Mouse (Mus musculus) lung, postnatal 0 days (tissue): ENCODE data around the gene Znrf3. TPM values are rescaled to one million over a fixed set of nuclear protein-coding genes. Genes with fewer than 3 reads are reported as not detected.

Experiments used
- ATAC-seq: fragments of 200-750 bp; cut with Nextera tagmentation; 2 replicates; pipeline ENCODE4 v1.8.0; 2017; ENCODE audit warnings: moderate library complexity
- DNase-seq: peaks from one replicate; pipeline ENCODE4 v3.0.0-alpha.2; 2016; ENCODE audit warnings: low spot score
- H3K27ac ChIP-seq: fragments of 300-500 bp; sonication (generic); 2 replicates; pipeline ENCODE4 v1.5.1; 2014; ENCODE audit warnings: antibody characterized with exemption, mild to moderate bottlenecking, low read length, mixed read lengths
- H3K27me3 ChIP-seq: fragments of 300-500 bp; sonication (generic); replicated peaks from 2 replicates; pipeline ENCODE4 v1.6.1; 2014; ENCODE audit warnings: low read length, mixed read lengths; ENCODE audit not compliant: insufficient read depth
- H3K36me3 ChIP-seq: fragments of 300-500 bp; sonication (generic); 2 replicates; pipeline ENCODE4 v1.6.1; 2014; ENCODE audit warnings: low read length, mixed read lengths; ENCODE audit not compliant: insufficient read depth
- H3K4me1 ChIP-seq: fragments of 300-500 bp; sonication (generic); 2 replicates; pipeline ENCODE4 v1.6.1; 2014; ENCODE audit warnings: antibody characterized with exemption, low read depth, low read length, mixed read lengths; ENCODE audit not compliant: insufficient read depth
- H3K4me2 ChIP-seq: fragments of 300-500 bp; sonication (generic); replicated peaks from 2 replicates; pipeline ENCODE4 v1.6.1; 2014; ENCODE audit warnings: low read depth, mild to moderate bottlenecking, low read length, moderate library complexity, mixed read lengths
- H3K4me3 ChIP-seq: fragments of 300-500 bp; sonication (generic); 2 replicates; pipeline ENCODE4 v1.5.1; 2014; ENCODE audit warnings: low read depth, low read length
- H3K9ac ChIP-seq: fragments of 300-500 bp; sonication (generic); replicated peaks from 2 replicates; pipeline ENCODE4 v1.6.1; 2014; ENCODE audit warnings: low read depth, mild to moderate bottlenecking
- H3K9me3 ChIP-seq: fragments of 300-500 bp; sonication (generic); 2 replicates; pipeline ENCODE4 v1.6.1; 2016; ENCODE audit warnings: low read length, mixed read lengths
- CTCF ChIP-seq: IDR thresholded peaks from 2 replicates; pipeline ENCODE4 v1.5.1; 2016; ENCODE audit warnings: antibody characterized with exemption, mild to moderate bottlenecking
- EP300 ChIP-seq: IDR thresholded peaks from 2 replicates; pipeline ENCODE4 v1.6.1; 2016; ENCODE audit warnings: antibody characterized with exemption, mild to moderate bottlenecking, control low read depth
- WGBS: fragments of 180-500 bp; shearing (Covaris S2); extraction: QIAGEN DNeasy Blood & Tissue Kit; methylation state at CpG from one replicate; pipeline ENCODE4 v1.1.7; 2014; 5-methylcytosine and 5-hydroxymethylcytosine counted together
- polyA plus RNA-seq: library from polyadenylated mRNA; unstranded; fragments of >200 nt; fragmentation: Nextera tagmentation; extraction: Ambion mirVana; gene quantifications from 2 replicates; pipeline ENCODE4 v1.2.1, GENCODE M21; 2015

The Znrf3 gene
- polyA plus RNA-seq, 1 experiment from 2014 or later, result 16.3 TPM

- no peaks in the 10 kb centered on the region for H3K27me3 ChIP-seq
- no peaks in the 10 kb centered on the region for H3K9me3 ChIP-seq
- H3K4me3 ChIP-seq, result no peak overlapping the region
- no peak overlapping the region for H3K9ac ChIP-seq
- no peak for TF ChIP-seq CTCF
- TF ChIP-seq EP300, result no peak
- no peak for DNase-seq
- no peak for ATAC-seq
- 76% methylated on average over 2 of the region's 2 CpGs for WGBS
- H3K36me3 ChIP-seq, result no peaks in the 10 kb centered on the region
- H3K27ac ChIP-seq, result no peak overlapping the region
- H3K4me1 ChIP-seq, result no peaks in the 10 kb centered on the region
- H3K4me2 ChIP-seq, result no peak overlapping the region
Observed at GRCm38 (mm10) chr11:5324296-5324695, 120.4 kb downstream of the Znrf3 start.

GRCm38 (mm10) chr11:5321687-5322086 is 123.0 kb downstream of the Znrf3 start:
- no peak overlapping the region for H3K9ac ChIP-seq
- ATAC-seq (peak; percentile 33), DNase-seq (peak; percentile 44)
- WGBS, result 90% methylated on average over 1 of the region's 1 CpGs
- TF ChIP-seq CTCF (peak; percentile 55), EP300 (no peak)
- no peaks in the 10 kb centered on the region for H3K4me1 ChIP-seq
- no peaks in the 10 kb centered on the region for H3K36me3 ChIP-seq
- no peak overlapping the region for H3K4me3 ChIP-seq
- H3K27me3 ChIP-seq, result no peaks in the 10 kb centered on the region
- no peak overlapping the region for H3K27ac ChIP-seq
- no peak overlapping the region for H3K4me2 ChIP-seq
- no peaks in the 10 kb centered on the region for H3K9me3 ChIP-seq

- Histone ChIP-seq H3K27ac (no peak overlapping the region), H3K36me3 (no peaks in the 10 kb centered on the region), H3K4me1 (peaks cover 4% of the 10 kb centered on the region; the same call in 1 of the 2 replicates), H3K4me2 (no peak overlapping the region), H3K9ac (no peak overlapping the region), H3K27me3 (no peaks in the 10 kb centered on the region), H3K9me3 (no peaks in the 10 kb centered on the region), H3K4me3 (no peak overlapping the region)
- WGBS, result 26% methylated on average over 2 of the region's 2 CpGs
- no peak for ATAC-seq
- no peak for DNase-seq
- TF ChIP-seq EP300 (no peak), CTCF (no peak)
Observed at GRCm38 (mm10) chr11:5318976-5319375, 125.7 kb downstream of the Znrf3 start.

- peak; percentile 19 for DNase-seq
- no peak overlapping the region for H3K27ac ChIP-seq
- H3K4me1 ChIP-seq, result peaks cover 4% of the 10 kb centered on the region; the same call in 1 of the 2 replicates
- no peak overlapping the region for H3K4me3 ChIP-seq
- H3K36me3 ChIP-seq, result no peaks in the 10 kb centered on the region
- no peak for TF ChIP-seq CTCF
- TF ChIP-seq EP300, result no peak
- H3K9me3 ChIP-seq, result no peaks in the 10 kb centered on the region
- 28% methylated on average over 8 of the region's 8 CpGs for WGBS
- no peak overlapping the region for H3K4me2 ChIP-seq
- ATAC-seq, result peak; percentile 38
- H3K9ac ChIP-seq, result no peak overlapping the region
- H3K27me3 ChIP-seq, result no peaks in the 10 kb centered on the region
Observed at GRCm38 (mm10) chr11:5318035-5318775, 126.4 kb downstream of the Znrf3 start.

- no peak overlapping the region for H3K27ac ChIP-seq
- DNase-seq, result peak; percentile 38
Observed at GRCm38 (mm10) chr11:5314796-5315195, 129.9 kb downstream of the Znrf3 start.

GRCm38 (mm10) chr11:5314330-5314741 is 130.3 kb downstream of the Znrf3 start:
- H3K27ac ChIP-seq, result no peak overlapping the region
- H3K9ac ChIP-seq, result no peak overlapping the region
- peaks cover 4% of the 10 kb centered on the region; the same call in 1 of the 2 replicates for H3K4me1 ChIP-seq
- H3K4me3 ChIP-seq, result no peak overlapping the region
- TF ChIP-seq EP300 (no peak), CTCF (no peak)
- 57% methylated on average over 3 of the region's 3 CpGs for WGBS
- no peaks in the 10 kb centered on the region for H3K9me3 ChIP-seq
- no peak overlapping the region for H3K4me2 ChIP-seq
- no peaks in the 10 kb centered on the region for H3K36me3 ChIP-seq
- H3K27me3 ChIP-seq, result no peaks in the 10 kb centered on the region
- DNase-seq (no peak), ATAC-seq (no peak)

More at GRCm38 (mm10) chr11:5314796-5315195, 129.9 kb downstream of the Znrf3 start:
- H3K27me3 ChIP-seq, result no peaks in the 10 kb centered on the region
- no peak overlapping the region for H3K4me3 ChIP-seq
- TF ChIP-seq EP300, result no peak
- TF ChIP-seq CTCF, result no peak
- no peak for ATAC-seq
- no peak overlapping the region for H3K9ac ChIP-seq
- no peak overlapping the region for H3K4me2 ChIP-seq
- H3K36me3 ChIP-seq, result no peaks in the 10 kb centered on the region
- H3K4me1 ChIP-seq, result peaks cover 4% of the 10 kb centered on the region; the same call in 1 of the 2 replicates
- no peaks in the 10 kb centered on the region for H3K9me3 ChIP-seq
